Mouse (Mus musculus) bone marrow, adult 2 months (tissue): ENCODE data around the gene AU021092. TPM values are rescaled to one million over a fixed set of nuclear protein-coding genes. Genes with fewer than 3 reads are reported as not detected.

Experiments
- H3K27ac ChIP-seq: fragments of 200-500 bp; 2 replicates; pipeline ENCODE4 v1.5.1; 2012; ENCODE audit warnings: low read depth, mild to moderate bottlenecking, control low read depth, inconsistent platforms, low read length; ENCODE audit not compliant: control insufficient read depth, poor library complexity, insufficient read depth
- H3K4me1 ChIP-seq: fragments of 200-500 bp; 2 replicates; pipeline ENCODE4 v1.6.1; 2011; ENCODE audit warnings: low read length; ENCODE audit not compliant: control insufficient read depth, insufficient read depth
- H3K4me3 ChIP-seq: fragments of 200-500 bp; replicated peaks from 2 replicates; pipeline ENCODE3; 2011; ENCODE audit warnings: mild to moderate bottlenecking, low read depth, low read length, control low read depth; ENCODE audit not compliant: control insufficient read depth
- CTCF ChIP-seq: fragments of 200-500 bp; IDR thresholded peaks from 2 replicates; pipeline ENCODE4 v1.5.1; 2011; ENCODE audit warnings: low read length, control low read depth; ENCODE audit not compliant: control insufficient read depth, insufficient read depth
- POLR2A ChIP-seq: fragments of 200-500 bp; IDR thresholded peaks from 2 replicates; pipeline ENCODE4 v1.6.1; 2011; ENCODE audit warnings: low read depth, mild to moderate bottlenecking, control low read depth, low read length, borderline replicate concordance; ENCODE audit not compliant: control insufficient read depth
- WGBS: fragments of 180-500 bp; shearing (Covaris S2); methylation state at CpG from one replicate; pipeline ENCODE4 v1.1.7; 2018; 5-methylcytosine and 5-hydroxymethylcytosine counted together
- polyA plus RNA-seq: library from polyadenylated mRNA; stranded (reverse); fragments of >200 nt; gene quantifications from 2 replicates; pipeline ENCODE4 v1.2.4, GENCODE M21; 2011; ENCODE audit warnings: low replicate concordance; ENCODE audit not compliant: missing spikeins, insufficient read depth, insufficient read length

Gene AU021092
- polyA plus RNA-seq, 1 experiment, result not detected

- WGBS, result 79% methylated on average over 18 of the region's 18 CpGs
- H3K4me3 ChIP-seq, result no peak overlapping the region
- H3K4me1 ChIP-seq, result no peaks in the 10 kb centered on the region
- H3K27ac ChIP-seq, result no peak overlapping the region
- TF ChIP-seq POLR2A (no peak), CTCF (no peak)
Observed at GRCm38 (mm10) chr16:5183310-5183975, 38.7 kb downstream of the AU021092 start.

GRCm38 (mm10) chr16:5172636-5173035 lies 49.5 kb downstream of the AU021092 start:
- TF ChIP-seq POLR2A, result no peak
- TF ChIP-seq CTCF, result no peak
- no peaks in the 10 kb centered on the region for H3K4me1 ChIP-seq
- no peak overlapping the region for H3K4me3 ChIP-seq
- 81% methylated on average over 6 of the region's 6 CpGs for WGBS
- no peak overlapping the region for H3K27ac ChIP-seq

- no peak overlapping the region for H3K4me3 ChIP-seq
Observed at GRCm38 (mm10) chr16:5168829-5169228, 53.3 kb downstream of the AU021092 start.

GRCm38 (mm10) chr16:5168038-5168437 lies 54.1 kb downstream of the AU021092 start:
- H3K4me1 ChIP-seq, result no peaks in the 10 kb centered on the region
- no peak overlapping the region for H3K27ac ChIP-seq
- 75% methylated on average over 2 of the region's 2 CpGs for WGBS
- no peak overlapping the region for H3K4me3 ChIP-seq
- TF ChIP-seq POLR2A (no peak), CTCF (no peak)

More at GRCm38 (mm10) chr16:5168829-5169228, 53.3 kb downstream of the AU021092 start:
- Histone ChIP-seq H3K27ac (no peak overlapping the region), H3K4me1 (no peaks in the 10 kb centered on the region)
- no peak for TF ChIP-seq POLR2A
- TF ChIP-seq CTCF, result no peak
- 70% methylated on average over 5 of the region's 5 CpGs for WGBS

GRCm38 (mm10) chr16:5164327-5164726 lies 57.8 kb downstream of the AU021092 start:
- TF ChIP-seq CTCF (no peak), POLR2A (no peak)
- WGBS, result 24% methylated on average over 6 of the region's 6 CpGs
- no peak overlapping the region for H3K27ac ChIP-seq

More at GRCm38 (mm10) chr16:5164327-5164726, 57.8 kb downstream of the AU021092 start:
- Histone ChIP-seq H3K4me1 (no peaks in the 10 kb centered on the region), H3K4me3 (no peak overlapping the region)

Other genes with a start within 250 kb of the AU021092 start
- not detected in 2 replicates for gene Sept12, start 224.4 kb downstream of the AU021092 start, polyA plus RNA-seq
- gene Smim22, start 215.0 kb downstream of the AU021092 start, polyA plus RNA-seq, result not detected in 2 replicates
- 53.7 and 156 TPM in 2 replicates for gene Rogdi, start 208.7 kb downstream of the AU021092 start, polyA plus RNA-seq
- 31.6 and 51.1 TPM in 2 replicates for gene Glyr1, start 172.4 kb downstream of the AU021092 start, polyA plus RNA-seq
- gene Ubn1, start 172.2 kb downstream of the AU021092 start, polyA plus RNA-seq, result 29.4 and 33.7 TPM in 2 replicates
- gene Ppl, start 89.9 kb downstream of the AU021092 start, polyA plus RNA-seq, result 1.1 and 1.8 TPM in 2 replicates
- gene Sec14l5, start 75.2 kb downstream of the AU021092 start, polyA plus RNA-seq, result 4.4 and 20.8 TPM in 2 replicates
- gene Nagpa, start 18.3 kb downstream of the AU021092 start, polyA plus RNA-seq, result 3.9 and 10.6 TPM in 2 replicates
- 11.1 and 15.4 TPM in 2 replicates for gene Alg1, start 11.3 kb upstream of the AU021092 start, polyA plus RNA-seq
- gene Eef2kmt, start 33.7 kb upstream of the AU021092 start, polyA plus RNA-seq, result 4.1 and 6.3 TPM in 2 replicates